Mouse (Mus musculus) MEL (cell line): ENCODE results near the gene Rpgrip1l. TPM values are rescaled to one million over a fixed set of nuclear protein-coding genes. Genes with fewer than 3 reads are reported as not detected.

ENCODE experiments used
- DNase-seq: peaks from one replicate; pipeline ENCODE4 v3.0.0; 2011; ENCODE audit warnings: low read depth, low spot score
- H3K27ac ChIP-seq: 2 replicates; pipeline ENCODE4 v1.5.1; 2012; ENCODE audit warnings: low read depth, mild to moderate bottlenecking, control low read depth, low read length, moderate library complexity; ENCODE audit not compliant: control insufficient read depth
- H3K27me3 ChIP-seq, 2 experiments: fragments of 150-350 bp in 1 of 2; sonication (generic) in 1 of 2; 2 replicates each; pipeline ENCODE4 v1.6.1; 2012; ENCODE audit warnings: low read length in 2 of 2, mild to moderate bottlenecking in 2 of 2, improper control_type of control experiment in 1 of 2, moderate library complexity in 1 of 2; ENCODE audit not compliant: insufficient read depth in 2 of 2, control insufficient read depth in 1 of 2
- H3K36me3 ChIP-seq, 2 experiments: 2 replicates each; pipeline ENCODE4 v1.6.1; 2012 to 2014; ENCODE audit warnings: low read length in 2 of 2, improper control_type of control experiment in 1 of 2, inconsistent platforms in 1 of 2, mild to moderate bottlenecking in 1 of 2; ENCODE audit not compliant: insufficient read depth in 2 of 2, control insufficient read depth in 1 of 2
- H3K4me1 ChIP-seq, 2 experiments: fragments of 150-350 bp in 1 of 2; sonication (generic) in 1 of 2; 2 replicates each; pipeline ENCODE4 v1.6.1; 2012; ENCODE audit warnings: low read length in 2 of 2, improper control_type of control experiment in 1 of 2, mild to moderate bottlenecking in 1 of 2; ENCODE audit not compliant: insufficient read depth in 2 of 2, control insufficient read depth in 1 of 2
- H3K4me3 ChIP-seq, 2 experiments: fragments of 150-350 bp in 1 of 2; sonication (generic) in 1 of 2; 2 replicates each; pipeline ENCODE4 v1.5.1; 2012; ENCODE audit warnings: low read depth in 2 of 2, low read length in 2 of 2, mild to moderate bottlenecking in 2 of 2, moderate library complexity in 2 of 2, control low read depth in 1 of 2, improper control_type of control experiment in 1 of 2; ENCODE audit not compliant: control insufficient read depth in 1 of 2, insufficient read depth in 1 of 2
- H3K79me2 ChIP-seq: 2 replicates; pipeline ENCODE4 v1.6.1; 2012; ENCODE audit warnings: mild to moderate bottlenecking, low read length, moderate library complexity; ENCODE audit not compliant: control insufficient read depth, poor library complexity, insufficient read depth
- H3K9ac ChIP-seq: 2 replicates; pipeline ENCODE4 v1.6.1; 2012; ENCODE audit warnings: low read depth, mild to moderate bottlenecking, control low read depth, low read length, moderate library complexity; ENCODE audit not compliant: control insufficient read depth, poor library complexity, severe bottlenecking
- H3K9me3 ChIP-seq: fragments of 150-350 bp; sonication (generic); replicated peaks from 2 replicates; pipeline ENCODE4 v1.6.1; 2012; ENCODE audit warnings: mild to moderate bottlenecking, low read length, improper control_type of control experiment, moderate library complexity; ENCODE audit not compliant: insufficient read depth
- BHLHE40 ChIP-seq: IDR thresholded peaks from 2 replicates; pipeline ENCODE4 v1.6.1; 2012; ENCODE audit warnings: low read depth, mild to moderate bottlenecking, inconsistent platforms, low read length, improper control_type of control experiment, borderline replicate concordance
- CHD2 ChIP-seq: IDR thresholded peaks from 2 replicates; pipeline ENCODE4 v1.6.1; 2011; ENCODE audit warnings: low read length, improper control_type of control experiment
- CTCF ChIP-seq, 3 experiments: IDR thresholded peaks in 2 of 3; conservative IDR thresholded peaks in 1 of 3; 2 replicates each; pipeline ENCODE4 v1.5.1; 2011 to 2012; ENCODE audit warnings: low read length in 3 of 3, low read depth in 2 of 3, mild to moderate bottlenecking in 2 of 3, improper control_type of control experiment in 1 of 3, inconsistent platforms in 1 of 3, mixed read lengths in 1 of 3, moderate library complexity in 1 of 3; ENCODE audit not compliant: control insufficient read depth in 1 of 3, insufficient read depth in 1 of 3, poor library complexity in 1 of 3, severe bottlenecking in 1 of 3
- E2F4 ChIP-seq: IDR thresholded peaks from 2 replicates; pipeline ENCODE4 v1.6.1; 2011; ENCODE audit warnings: low read depth, low read length, improper control_type of control experiment, borderline replicate concordance
- EP300 ChIP-seq, 2 experiments: IDR thresholded peaks; 2 replicates each; pipeline ENCODE4 v1.6.1; 2011; ENCODE audit warnings: improper control_type of control experiment in 2 of 2, low read length in 2 of 2, low read depth in 1 of 2, mild to moderate bottlenecking in 1 of 2
- GABPA ChIP-seq: IDR thresholded peaks from 2 replicates; pipeline ENCODE4 v1.6.1; 2012; ENCODE audit warnings: low read depth, mild to moderate bottlenecking, inconsistent platforms, low read length, improper control_type of control experiment, moderate library complexity
- HCFC1 ChIP-seq: IDR thresholded peaks from 2 replicates; pipeline ENCODE4 v1.6.1; 2012; ENCODE audit warnings: low read depth, mild to moderate bottlenecking, inconsistent platforms, low read length, improper control_type of control experiment, moderate library complexity
- JUND ChIP-seq: IDR thresholded peaks from 2 replicates; pipeline ENCODE4 v1.6.1; 2011; ENCODE audit warnings: low read depth, mild to moderate bottlenecking, improper control_type of control experiment, low read length
- KAT2A ChIP-seq: conservative IDR thresholded peaks from 2 replicates; pipeline ENCODE4 v1.6.1; 2012; ENCODE audit warnings: low read depth, low read length, improper control_type of control experiment, inconsistent platforms
- MAX ChIP-seq: IDR thresholded peaks from 2 replicates; pipeline ENCODE4 v1.6.1; 2011; ENCODE audit warnings: low read length, improper control_type of control experiment
- MEF2A ChIP-seq: IDR thresholded peaks from 2 replicates; pipeline ENCODE4 v1.6.1; 2014; ENCODE audit warnings: low read depth, mild to moderate bottlenecking, inconsistent platforms, low read length, improper control_type of control experiment; ENCODE audit not compliant: poor library complexity, insufficient replicate concordance, severe bottlenecking; ENCODE audit errors: extremely low read depth
- MXI1 ChIP-seq: IDR thresholded peaks from 2 replicates; pipeline ENCODE4 v1.6.1; 2011; ENCODE audit warnings: mild to moderate bottlenecking, low read depth, low read length, improper control_type of control experiment
- NELFE ChIP-seq: IDR thresholded peaks from 2 replicates; pipeline ENCODE4 v1.6.1; 2011; ENCODE audit warnings: low read depth, low read length, improper control_type of control experiment
- RAD21 ChIP-seq: IDR thresholded peaks from 2 replicates; pipeline ENCODE4 v1.6.1; 2011; ENCODE audit warnings: mild to moderate bottlenecking, low read depth, low read length, improper control_type of control experiment
- SIN3A ChIP-seq: IDR thresholded peaks from 2 replicates; pipeline ENCODE4 v1.6.1; 2012; ENCODE audit warnings: low read length, improper control_type of control experiment, inconsistent platforms
- SMC3 ChIP-seq: IDR thresholded peaks from 2 replicates; pipeline ENCODE4 v1.6.1; 2011; ENCODE audit warnings: low read depth, low read length, improper control_type of control experiment
- TAL1 ChIP-seq: IDR thresholded peaks from 2 replicates; pipeline ENCODE4 v1.6.1; 2012; ENCODE audit warnings: mild to moderate bottlenecking, inconsistent platforms, low read length, moderate library complexity, mixed read lengths
- TBP ChIP-seq: IDR thresholded peaks from 2 replicates; pipeline ENCODE4 v1.8.0; 2011; ENCODE audit warnings: low read depth, low read length, improper control_type of control experiment
- USF2 ChIP-seq, 2 experiments: IDR thresholded peaks; 2 replicates each; pipeline ENCODE4 v1.6.1; 2011 to 2012; ENCODE audit warnings: improper control_type of control experiment in 2 of 2, low read length in 2 of 2, borderline replicate concordance in 1 of 2, inconsistent platforms in 1 of 2, low read depth in 1 of 2, mild to moderate bottlenecking in 1 of 2; ENCODE audit not compliant: insufficient read depth in 1 of 2
- ZC3H11A ChIP-seq: IDR thresholded peaks from 2 replicates; pipeline ENCODE4 v1.6.1; 2012; ENCODE audit warnings: low read depth, mild to moderate bottlenecking, inconsistent platforms, low read length, improper control_type of control experiment
- polyA plus RNA-seq, 2 experiments: library from polyadenylated mRNA; stranded (reverse) in 1 of 2; unstranded in 1 of 2; fragments of >175 nt in 1 of 2; fragments of >200 nt in 1 of 2; gene quantifications; 2 replicates each; pipeline versions ENCODE4 v1.2.1 to v1.2.4; 2012; ENCODE audit warnings: low replicate concordance in 2 of 2, low read depth in 1 of 2; ENCODE audit not compliant: insufficient read length in 2 of 2, insufficient read depth in 1 of 2, missing spikeins in 1 of 2
- total RNA-seq: library from RNA; depleted of rRNA; stranded (reverse); fragments of 300-350 nt; gene quantifications from 2 replicates; pipeline ENCODE4 v1.2.3, GENCODE M21; 2012

The Rpgrip1l gene
- total and polyA plus RNA-seq, 3 experiments: 2.9 to 3.9 TPM; not detected in 1

DNA sequence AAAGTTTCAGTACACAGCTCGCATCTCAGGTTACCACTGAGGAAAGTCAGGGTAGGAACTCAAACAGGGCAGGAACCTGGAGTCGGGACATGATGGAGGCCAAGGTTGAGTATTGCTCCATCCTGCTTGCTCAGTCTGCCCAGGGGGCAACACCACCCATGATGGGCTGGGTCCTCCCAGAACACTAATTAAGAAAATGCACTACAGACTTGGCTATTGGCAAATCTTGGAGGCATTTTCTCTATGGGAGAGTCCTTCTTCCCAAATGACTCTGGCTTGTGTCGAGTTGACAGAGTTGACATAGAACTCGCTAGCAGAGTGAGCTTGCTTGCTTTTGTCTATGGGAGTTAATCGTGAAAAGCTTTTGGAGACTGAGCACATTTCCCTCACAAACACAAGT, 120.1 kb downstream of the Rpgrip1l start:
- Histone ChIP-seq H3K4me1 (no peaks in the 10 kb centered on the region; a peak in 1 of 4 replicates), H3K4me3 (no peak overlapping the region), H3K27ac (no peak overlapping the region), H3K9ac (no peak overlapping the region), H3K9me3 (no peaks in the 10 kb centered on the region), H3K36me3 (no peaks in the 10 kb centered on the region), H3K79me2 (no peaks in the 10 kb centered on the region), H3K27me3 (peaks cover 0 to 1% of the 10 kb centered on the region in 2 experiments; a peak in 1 of 4 replicates)
- TF ChIP-seq TBP: no peak
- TF ChIP-seq MAX: no peak
- no peak for TF ChIP-seq TAL1
- no peak for TF ChIP-seq E2F4
- no peak for TF ChIP-seq SMC3
- TF ChIP-seq RAD21: no peak
- TF ChIP-seq GABPA: no peak
- no peak for TF ChIP-seq HCFC1
- no peak for TF ChIP-seq NELFE
- TF ChIP-seq JUND: no peak
- no peak for TF ChIP-seq EP300 (IDR thresholded peaks at IDR 0.05; ENCODE audit: low read depth in 1 of 2, low read length in 2 of 2)
- no peak for TF ChIP-seq USF2 (IDR thresholded peaks at IDR 0.05; ENCODE audit: borderline replicate concordance in 1 of 2, insufficient read depth in 1 of 2, low read depth in 1 of 2, low read length in 2 of 2)
- no peak for TF ChIP-seq MEF2A
- TF ChIP-seq MXI1: no peak
- TF ChIP-seq ZC3H11A: no peak
- TF ChIP-seq SIN3A: no peak
- no peak for TF ChIP-seq KAT2A
- DNase-seq: no peak

GRCm38 (mm10) chr8:91190816-91191340, 122.2 kb downstream of the Rpgrip1l start:
- no peak overlapping the region for H3K9ac ChIP-seq
- peak; percentile 38 for DNase-seq
- H3K4me1 ChIP-seq: no peaks in the 10 kb centered on the region
- H3K9me3 ChIP-seq: no peaks in the 10 kb centered on the region
- H3K27me3 ChIP-seq: peaks cover 0 to 1% of the 10 kb centered on the region in 2 experiments; a peak in 1 of 4 replicates
- no peak for TF ChIP-seq BHLHE40
- TF ChIP-seq ZC3H11A: peak; percentile 55
- TF ChIP-seq CHD2: no peak
- TF ChIP-seq RAD21: peak; percentile 56
- peak; percentile 45 for TF ChIP-seq SMC3
- peak in 2 of 3 experiments; percentile 46 to 49; a peak in 4 of 6 replicates for TF ChIP-seq CTCF (IDR thresholded peaks at IDR 0.05 in 2 of 3, conservative IDR thresholded peaks at IDR 0.05 in 1 of 3; ENCODE audit: control insufficient read depth in 1 of 3, insufficient read depth in 1 of 3, low read depth in 2 of 3, low read length in 3 of 3, poor library complexity in 1 of 3, severe bottlenecking in 1 of 3)
- TF ChIP-seq, all 39 proteins: peak for 4
- Histone ChIP-seq H3K79me2 (no peaks in the 10 kb centered on the region), H3K36me3 (no peaks in the 10 kb centered on the region), H3K4me3 (no peak overlapping the region), H3K27ac (no peak overlapping the region)
